Mouse (Mus musculus) C2C12 (cell line): Measurements from ENCODE around the gene Camkv.

Experiments used
- CTCF ChIP-seq: IDR thresholded peaks from one replicate; pipeline ENCODE4 v1.5.1; 2011; ENCODE audit not compliant: control insufficient read depth, insufficient read depth, insufficient read length
- MAX ChIP-seq: IDR thresholded peaks from one replicate; pipeline ENCODE4 v1.6.1; 2011; ENCODE audit warnings: mild to moderate bottlenecking, control low read depth
- USF1 ChIP-seq: IDR thresholded peaks from one replicate; pipeline ENCODE4 v1.6.1; 2011; ENCODE audit warnings: low read depth, mild to moderate bottlenecking, control low read depth, moderate library complexity

DNA sequence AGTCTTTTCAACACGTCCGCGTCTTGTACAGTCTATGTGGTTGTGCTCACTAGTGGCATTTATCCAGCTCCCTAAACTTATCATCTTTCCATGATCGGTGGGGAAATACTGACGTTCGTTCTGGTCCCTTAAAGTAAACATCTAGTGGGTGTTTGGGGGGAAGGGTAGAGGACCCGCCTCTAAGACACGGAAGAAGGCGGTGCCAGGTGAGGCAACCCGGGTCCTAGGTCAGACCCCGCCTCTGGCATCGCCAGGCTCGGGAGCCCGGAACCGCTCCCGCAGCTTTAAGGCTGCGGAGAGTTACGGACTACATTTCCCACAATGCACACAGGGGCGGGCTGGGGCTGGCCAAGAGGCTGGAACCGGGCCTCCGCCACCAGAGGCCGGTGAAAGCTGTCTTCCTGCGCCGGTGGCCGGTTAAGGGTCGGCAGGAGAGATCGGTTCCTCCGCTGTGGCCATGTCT, 47.6 kb upstream of the Camkv start, which contains the start of gene Mon1a:
- no peak for TF ChIP-seq CTCF
- no peak for TF ChIP-seq USF1
- TF ChIP-seq MAX, result no peak
